Mouse (Mus musculus): ENCODE measurements around the gene Rps9. TPM values are rescaled to one million over a fixed set of nuclear protein-coding genes. Genes with fewer than 3 reads are reported as not detected.
"Not testable (repeated sequence)": the region's sequence is repeated elsewhere in the genome, so short reads cannot be mapped to it uniquely, and the experiment has no call there.

Gene Rps9
- total and polyA plus RNA-seq, 2 experiments from 2014 or later, result 816 to 888 TPM

DNA sequence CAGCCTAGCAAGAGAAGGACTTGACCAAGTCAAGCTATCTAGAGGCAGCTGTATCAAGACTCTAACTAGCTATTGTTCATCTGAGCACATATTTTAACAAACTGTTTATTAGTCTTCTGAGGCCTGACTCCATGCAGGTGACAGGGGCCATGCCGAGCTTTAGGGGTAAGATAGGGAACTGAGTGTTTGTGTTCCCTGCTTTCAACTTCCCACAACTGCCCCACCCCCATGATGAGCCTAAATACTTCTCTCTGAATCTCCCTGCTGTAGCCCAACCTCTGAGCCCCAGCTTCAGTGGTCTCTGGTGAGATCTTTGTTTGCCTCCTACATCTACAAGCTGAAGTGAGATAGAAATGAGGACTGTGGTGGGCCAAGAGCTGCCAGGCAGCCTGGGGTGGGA is 11.5 kb downstream of the Rps9 start:
- Histone ChIP-seq H3K27ac (ENCODE audit: low read depth) (no peak overlapping the region), H3K36me3 (replicated peaks; ENCODE audit: control insufficient read depth, insufficient read depth, low read length) (no peaks in the 10 kb centered on the region), H3K4me2 (ENCODE audit: low read depth, low read length) (no peak overlapping the region), H3K4me3 (ENCODE audit: low read depth, low read length) (no peak overlapping the region), H3K27me3 (ENCODE audit: control insufficient read depth, insufficient read depth, low read length) (no peaks in the 10 kb centered on the region), H3K9me3 (replicated peaks; ENCODE audit: control insufficient read depth, low read length) (no peaks in the 10 kb centered on the region), H3K4me1 (ENCODE audit: control insufficient read depth, insufficient read depth) (no peaks in the 10 kb centered on the region), H3K9ac (replicated peaks; ENCODE audit: low read depth, low read length) (no peak overlapping the region)
- DNase-seq (ENCODE audit: low spot score) (no peak), ATAC-seq (ENCODE audit: insufficient read depth, low read depth) (no peak)
- 25% methylated on average over 1 of the region's 1 CpGs for WGBS
- TF ChIP-seq CTCF (IDR thresholded peaks at IDR 0.05; ENCODE audit: low read depth), result no peak
- TF ChIP-seq EP300 (IDR thresholded peaks at IDR 0.05; ENCODE audit: low read depth), result no peak

DNA sequence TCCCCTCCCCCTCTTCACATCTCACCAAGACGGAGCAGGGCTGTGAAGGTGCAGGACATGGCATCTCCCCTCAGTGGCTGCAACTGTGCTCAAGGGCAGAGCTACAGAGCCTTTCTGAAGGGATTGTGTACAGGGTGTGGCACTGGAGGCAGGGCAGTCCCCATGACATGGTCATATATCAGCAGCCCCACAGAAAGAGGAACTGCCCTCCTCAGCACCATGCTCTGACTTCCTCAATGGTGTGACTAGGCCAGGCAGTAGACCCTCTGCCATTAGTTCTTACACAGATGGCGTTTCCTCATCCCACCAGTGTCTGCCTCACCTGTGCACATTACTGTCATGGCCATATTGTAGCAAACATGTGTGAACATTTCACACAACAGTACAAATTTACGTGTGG is 16.5 kb downstream of the Rps9 start, which contains the start of gene Pirb:
Pirb (minus strand) TSS at position 124 of the 400 bp plus-strand sequence.
- WGBS, result 40% methylated on average over 1 of the region's 3 CpGs
- not testable (repeated sequence) for H3K27me3 ChIP-seq (ENCODE audit: control insufficient read depth, insufficient read depth, low read length); H3K9ac ChIP-seq (replicated peaks; ENCODE audit: low read depth, low read length); ATAC-seq (ENCODE audit: insufficient read depth, low read depth); DNase-seq (ENCODE audit: low spot score); H3K9me3 ChIP-seq (replicated peaks; ENCODE audit: control insufficient read depth, low read length); H3K4me3 ChIP-seq (ENCODE audit: low read depth, low read length); H3K4me1 ChIP-seq (ENCODE audit: control insufficient read depth, insufficient read depth); H3K4me2 ChIP-seq (ENCODE audit: low read depth, low read length); H3K36me3 ChIP-seq (replicated peaks; ENCODE audit: control insufficient read depth, insufficient read depth, low read length); H3K27ac ChIP-seq (ENCODE audit: low read depth)

DNA sequence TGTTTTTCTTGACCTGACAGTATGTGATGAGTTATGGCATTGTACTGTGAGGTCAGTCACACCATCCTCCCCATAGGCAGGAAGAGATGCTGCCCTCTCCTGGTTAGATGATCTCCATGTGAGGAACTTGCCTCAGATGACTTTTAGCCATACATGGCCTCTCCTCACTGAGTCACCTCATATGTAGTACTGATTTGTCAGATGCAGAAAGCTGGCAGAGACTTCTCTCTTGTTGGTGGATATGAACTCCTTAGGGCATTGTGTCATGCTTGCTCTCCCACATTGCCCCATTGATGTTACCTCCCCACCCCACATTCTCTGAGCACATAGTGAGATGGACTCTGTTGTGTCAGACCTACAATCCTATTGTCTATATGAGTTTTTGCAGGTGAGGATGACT is 21.7 kb downstream of the Rps9 start:
- H3K9me3 ChIP-seq (replicated peaks; ENCODE audit: control insufficient read depth, low read length); H3K9ac ChIP-seq (replicated peaks; ENCODE audit: low read depth, low read length); H3K27ac ChIP-seq (ENCODE audit: low read depth); H3K36me3 ChIP-seq (replicated peaks; ENCODE audit: control insufficient read depth, insufficient read depth, low read length); H3K4me3 ChIP-seq (ENCODE audit: low read depth, low read length); H3K4me2 ChIP-seq (ENCODE audit: low read depth, low read length); DNase-seq (ENCODE audit: low spot score); H3K4me1 ChIP-seq (ENCODE audit: control insufficient read depth, insufficient read depth); H3K27me3 ChIP-seq (ENCODE audit: control insufficient read depth, insufficient read depth, low read length); ATAC-seq (ENCODE audit: insufficient read depth, low read depth): not testable (repeated sequence)

DNA sequence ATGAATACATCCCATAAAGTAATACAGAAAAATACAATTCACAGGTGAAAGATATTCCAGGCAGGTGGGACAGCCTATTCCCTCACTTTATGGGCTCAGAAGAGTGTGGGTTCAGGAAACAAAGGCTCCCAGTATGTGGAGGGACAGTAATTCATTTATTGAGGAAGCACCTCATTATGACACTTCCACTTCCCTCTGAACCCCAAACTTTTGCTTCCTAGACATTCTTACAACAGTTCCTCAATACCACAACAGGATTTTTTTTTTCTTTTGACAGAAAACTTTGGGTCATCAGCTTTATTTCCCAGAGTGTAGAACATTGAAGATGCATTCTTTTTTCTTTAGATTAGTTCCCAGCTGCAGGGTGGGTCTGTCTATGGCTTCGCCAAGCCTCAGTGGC is 28.9 kb downstream of the Rps9 start:
- not testable (repeated sequence) for H3K4me1 ChIP-seq (ENCODE audit: control insufficient read depth, insufficient read depth); H3K4me2 ChIP-seq (ENCODE audit: low read depth, low read length); H3K9ac ChIP-seq (replicated peaks; ENCODE audit: low read depth, low read length); ATAC-seq (ENCODE audit: insufficient read depth, low read depth); H3K36me3 ChIP-seq (replicated peaks; ENCODE audit: control insufficient read depth, insufficient read depth, low read length); H3K27ac ChIP-seq (ENCODE audit: low read depth); H3K27me3 ChIP-seq (ENCODE audit: control insufficient read depth, insufficient read depth, low read length); H3K4me3 ChIP-seq (ENCODE audit: low read depth, low read length); H3K9me3 ChIP-seq (replicated peaks; ENCODE audit: control insufficient read depth, low read length); DNase-seq (ENCODE audit: low spot score)
- no CpG with 5 or more reads among the region's 1 CpGs for WGBS

Small RNA genes lying within 50 kb of the gene (microRNA-seq; reads per million reads assigned to microRNA genes)
- 7.3 reads per million, percentile 26 among the genes with 10 or more reads in this experiment for gene Mir3572

Other genes starting within 250 kb of the Rps9 start
- gene Tarm1, start 201.4 kb upstream of the Rps9 start, total RNA-seq (2014; rRNA removed; ENCODE audit: low replicate concordance), result 3.6 TPM in 1 of 2 replicates, not detected in the other
- gene Tarm1, start 201.4 kb upstream of the Rps9 start, polyA plus RNA-seq (2015; fragmentation: Nextera tagmentation; extraction: Ambion mirVana), result 0.10 TPM in 1 of 2 replicates, not detected in the other
- 0.19 TPM in 1 of 2 replicates, not detected in the other for gene Oscar, start 87.8 kb upstream of the Rps9 start, total RNA-seq (2014; rRNA removed; ENCODE audit: low replicate concordance)
- gene Oscar, start 87.8 kb upstream of the Rps9 start, polyA plus RNA-seq (2015; fragmentation: Nextera tagmentation; extraction: Ambion mirVana), result 0.25 and 0.37 TPM in 2 replicates
- gene Ndufa3, start 86.6 kb upstream of the Rps9 start, total RNA-seq (2014; rRNA removed; ENCODE audit: low replicate concordance), result 915 and 1,160 TPM in 2 replicates
- 1,410 and 1,523 TPM in 2 replicates for gene Ndufa3, start 86.6 kb upstream of the Rps9 start, polyA plus RNA-seq (2015; fragmentation: Nextera tagmentation; extraction: Ambion mirVana)
- gene Tfpt, start 74.1 kb upstream of the Rps9 start, total RNA-seq (2014; rRNA removed; ENCODE audit: low replicate concordance), result 3.1 and 21.0 TPM in 2 replicates
- gene Tfpt, start 74.1 kb upstream of the Rps9 start, polyA plus RNA-seq (2015; fragmentation: Nextera tagmentation; extraction: Ambion mirVana), result 14.2 and 16.0 TPM in 2 replicates
- gene Prpf31, start 74.0 kb upstream of the Rps9 start, total RNA-seq (2014; rRNA removed; ENCODE audit: low replicate concordance), result 32.2 and 47.9 TPM in 2 replicates
- gene Prpf31, start 74.0 kb upstream of the Rps9 start, polyA plus RNA-seq (2015; fragmentation: Nextera tagmentation; extraction: Ambion mirVana), result 35.3 and 41.5 TPM in 2 replicates
- 7.5 and 16.8 TPM in 2 replicates for gene Cnot3, start 58.7 kb upstream of the Rps9 start, total RNA-seq (2014; rRNA removed; ENCODE audit: low replicate concordance)
- 15.9 and 19.4 TPM in 2 replicates for gene Cnot3, start 58.7 kb upstream of the Rps9 start, polyA plus RNA-seq (2015; fragmentation: Nextera tagmentation; extraction: Ambion mirVana)
- gene Leng1, start 38.2 kb upstream of the Rps9 start, total RNA-seq (2014; rRNA removed; ENCODE audit: low replicate concordance), result 6.0 and 11.9 TPM in 2 replicates
- 23.9 and 25.4 TPM in 2 replicates for gene Leng1, start 38.2 kb upstream of the Rps9 start, polyA plus RNA-seq (2015; fragmentation: Nextera tagmentation; extraction: Ambion mirVana)
- 0.31 and 0.99 TPM in 2 replicates for gene Tmc4, start 26.4 kb upstream of the Rps9 start, total RNA-seq (2014; rRNA removed; ENCODE audit: low replicate concordance)
- gene Tmc4, start 26.4 kb upstream of the Rps9 start, polyA plus RNA-seq (2015; fragmentation: Nextera tagmentation; extraction: Ambion mirVana), result 2.3 and 3.2 TPM in 2 replicates
- gene Tsen34, start 11.1 kb upstream of the Rps9 start, total RNA-seq (2014; rRNA removed; ENCODE audit: low replicate concordance), result 289 and 303 TPM in 2 replicates
- 170 and 183 TPM in 2 replicates for gene Tsen34, start 11.1 kb upstream of the Rps9 start, polyA plus RNA-seq (2015; fragmentation: Nextera tagmentation; extraction: Ambion mirVana)
- gene Mboat7, start 10.5 kb upstream of the Rps9 start, total RNA-seq (2014; rRNA removed; ENCODE audit: low replicate concordance), result 33.7 and 48.4 TPM in 2 replicates
- gene Mboat7, start 10.5 kb upstream of the Rps9 start, polyA plus RNA-seq (2015; fragmentation: Nextera tagmentation; extraction: Ambion mirVana), result 19.6 and 20.3 TPM in 2 replicates
- gene Pirb, start 16.4 kb downstream of the Rps9 start, total RNA-seq (2014; rRNA removed; ENCODE audit: low replicate concordance), result 0.81 and 5.5 TPM in 2 replicates
- 0.72 and 0.73 TPM in 2 replicates for gene Pirb, start 16.4 kb downstream of the Rps9 start, polyA plus RNA-seq (2015; fragmentation: Nextera tagmentation; extraction: Ambion mirVana)
- gene Gm15448, start 121.7 kb downstream of the Rps9 start, total RNA-seq (2014; rRNA removed; ENCODE audit: low replicate concordance), result not detected in 2 replicates
- gene Gm15448, start 121.7 kb downstream of the Rps9 start, polyA plus RNA-seq (2015; fragmentation: Nextera tagmentation; extraction: Ambion mirVana), result not detected in 2 replicates
- not detected in 2 replicates for gene Pira2, start 141.1 kb downstream of the Rps9 start, total RNA-seq (2014; rRNA removed; ENCODE audit: low replicate concordance)
- gene Pira2, start 141.1 kb downstream of the Rps9 start, polyA plus RNA-seq (2015; fragmentation: Nextera tagmentation; extraction: Ambion mirVana), result 0.10 and 0.11 TPM in 2 replicates
- gene Gm14548, start 194.1 kb downstream of the Rps9 start, total RNA-seq (2014; rRNA removed; ENCODE audit: low replicate concordance), result 1.2 and 1.3 TPM in 2 replicates
- 0.05 and 0.07 TPM in 2 replicates for gene Gm14548, start 194.1 kb downstream of the Rps9 start, polyA plus RNA-seq (2015; fragmentation: Nextera tagmentation; extraction: Ambion mirVana)
- 0.12 TPM in 1 of 2 replicates, not detected in the other for gene Lilra6, start 211.5 kb downstream of the Rps9 start, total RNA-seq (2014; rRNA removed; ENCODE audit: low replicate concordance)
- 0.08 and 0.14 TPM in 2 replicates for gene Lilra6, start 211.5 kb downstream of the Rps9 start, polyA plus RNA-seq (2015; fragmentation: Nextera tagmentation; extraction: Ambion mirVana)